Mouse (Mus musculus): Measurements from ENCODE around the gene Rsbn1l. TPM values are rescaled to one million over a fixed set of nuclear protein-coding genes. Genes with fewer than 3 reads are reported as not detected.

The Rsbn1l gene
- total RNA-seq, 1 experiment from 2014 or later: 54.1 TPM

DNA sequence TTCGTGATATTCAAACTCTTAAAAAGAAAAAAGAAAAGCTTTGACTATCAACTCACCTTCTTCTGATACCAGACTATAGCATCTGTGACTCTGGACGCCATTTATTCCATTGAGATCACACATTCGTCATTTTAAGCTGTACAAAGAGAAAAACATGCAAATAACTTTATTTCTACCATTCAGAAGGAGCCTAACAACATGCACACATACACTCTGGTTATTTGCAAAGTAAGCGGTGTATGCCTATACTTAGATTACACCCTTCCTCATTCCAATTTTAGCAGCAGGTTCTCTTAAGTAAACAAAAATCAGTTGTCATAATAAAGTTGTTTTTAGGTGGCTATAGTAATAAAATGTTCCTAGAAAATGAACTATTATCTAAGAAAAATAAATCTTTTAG is 101.1 kb downstream of the Rsbn1l start:
- ATAC-seq (replicated peaks; ENCODE audit: low read depth, poor library complexity, severe bottlenecking): no peak

DNA sequence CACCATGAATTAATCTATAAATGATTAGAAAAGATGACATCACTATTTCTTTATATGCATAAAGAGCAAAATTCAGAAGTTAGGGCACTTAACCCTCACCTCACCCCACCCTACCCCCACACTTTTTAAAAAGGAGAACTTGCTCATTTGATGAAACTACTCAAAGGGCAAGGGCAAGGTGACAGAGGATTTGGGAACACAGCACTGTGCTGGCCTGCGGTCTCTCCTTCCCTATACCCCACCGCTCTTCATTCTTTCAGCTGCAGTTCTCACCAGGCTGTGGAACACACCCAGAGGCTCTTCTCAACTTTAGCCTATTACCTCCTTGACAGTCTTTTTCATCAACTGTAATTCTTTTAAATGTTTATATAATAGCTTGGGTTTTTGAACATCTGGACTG is 109.2 kb downstream of the Rsbn1l start:
- peak; percentile 92 for ATAC-seq (replicated peaks; ENCODE audit: low read depth, poor library complexity, severe bottlenecking)

DNA sequence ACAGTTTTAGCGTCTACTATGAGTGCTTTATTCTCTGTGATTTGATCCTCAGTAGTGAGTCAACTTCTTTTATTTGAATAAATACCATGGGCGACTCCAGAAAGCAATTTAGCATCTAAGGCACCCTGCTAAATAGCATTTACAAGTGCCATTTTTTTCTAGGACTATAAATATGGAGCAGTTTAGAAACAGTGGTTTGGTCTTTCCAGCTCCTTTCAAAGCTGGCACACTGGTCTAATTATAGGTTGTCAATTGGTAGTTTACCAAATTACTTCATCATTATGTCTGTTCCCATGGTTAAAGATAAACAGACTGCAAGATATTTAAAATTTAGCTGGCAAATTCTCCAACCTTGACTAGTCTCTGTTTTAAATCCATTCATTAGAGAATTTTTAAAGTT is 112.4 kb downstream of the Rsbn1l start:
- ATAC-seq (replicated peaks; ENCODE audit: low read depth, poor library complexity, severe bottlenecking): no peak

- ATAC-seq (replicated peaks; ENCODE audit: low read depth, poor library complexity, severe bottlenecking): no peak
Observed at GRCm38 (mm10) chr5:20843405-20843804, 112.8 kb downstream of the Rsbn1l start.

Other genes starting within 250 kb of the Rsbn1l start
- gene Phtf2, start 74.3 kb downstream of the Rsbn1l start, total RNA-seq (2017): 30.0 and 36.5 TPM in 2 replicates
- gene Tmem60, start 74.2 kb downstream of the Rsbn1l start, total RNA-seq (2017): 14.2 and 15.7 TPM in 2 replicates
- 44.6 and 45.5 TPM in 2 replicates for gene Ptpn12, start 99.5 kb upstream of the Rsbn1l start, total RNA-seq (2017)
- 3.6 and 9.3 TPM in 2 replicates for gene Gsap, start 229.9 kb upstream of the Rsbn1l start, total RNA-seq (2017)

Measured in common myeloid progenitor, adult 5-6 weeks (primary cell).